Mouse (Mus musculus) stomach, postnatal 0 days (tissue): ENCODE measurements around the gene Vmn1r111.
"Not testable (repeated sequence)": the region's sequence is repeated elsewhere in the genome, so short reads cannot be mapped to it uniquely, and the experiment has no call there.

Source experiments
- CTCF ChIP-seq: IDR thresholded peaks from 2 replicates; pipeline ENCODE4 v1.5.1; 2016; ENCODE audit warnings: antibody characterized with exemption, low read depth, mild to moderate bottlenecking, moderate library complexity
- EP300 ChIP-seq: optimal IDR thresholded peaks from 2 replicates; pipeline ENCODE3; 2016; ENCODE audit warnings: antibody characterized with exemption

DNA sequence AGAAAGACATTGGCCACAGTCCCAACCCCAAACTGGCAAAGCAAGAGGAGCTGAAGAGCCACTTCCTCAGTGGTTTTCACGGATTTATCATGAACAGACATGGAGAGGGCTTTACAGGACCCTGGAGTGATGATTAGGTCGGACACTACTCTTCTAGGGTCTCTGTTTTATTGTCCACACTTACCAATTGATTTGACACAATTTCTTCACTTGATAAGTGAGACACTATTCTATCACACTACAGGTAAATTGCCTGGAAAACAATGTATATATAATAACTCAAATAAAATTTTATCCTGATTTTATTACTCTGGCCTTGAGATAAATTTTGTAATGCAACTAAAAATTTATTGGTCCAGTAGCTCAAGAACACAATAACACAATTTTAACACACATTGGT is at the start of gene Vmn1r111:
- not testable (repeated sequence) for TF ChIP-seq CTCF, EP300
